Comparison of ENCODE assay signal across 8 mouse cellular contexts in genomic region chr15:79946022-79946421, GRCm38 (mm10). TPM values are rescaled to one million over a fixed set of nuclear protein-coding genes. Genes with fewer than 3 reads are reported as not detected.
DNase-seq lines count a peak whose midpoint lies in the region; ATAC-seq lines count a peak whose summit lies in the region.

No protein-coding gene starts in this region.

- DNase-seq in c-Kit-negative CD71-positive TER-119-positive erythroid progenitor cells, embryonic 14.5 days (ENCODE audit: low read depth, low spot score), result peak; percentile 75
- DNase-seq in heart, postnatal 10 days, result peak; percentile 91 to 96
- DNase-seq in kidney, postnatal 4 days, result peak; percentile 94
- peak; percentile 61 for DNase-seq in telencephalon, adult 2 months (ENCODE audit: low read depth, low spot score)

- peak; percentile 69 for ATAC-seq in CD4-positive, CD25-positive, alpha-beta regulatory T cell, adult 4 months
- ATAC-seq in forebrain, embryonic 12.5 days (ENCODE audit: low FRiP score), result peak; percentile 86
- ATAC-seq in liver, embryonic 15.5 days (ENCODE audit: insufficient read depth), result peak; percentile 54; the same call in 1 of the 2 replicates
- peak; percentile 62 for ATAC-seq in neural tube, embryonic 13.5 days (ENCODE audit: low read depth)

- 14% methylated on average over 4 of the region's 4 CpGs for WGBS in forebrain, embryonic 12.5 days
- WGBS in liver, embryonic 15.5 days (ENCODE audit: insufficient replicate concordance), result 3% methylated on average over 4 of the region's 4 CpGs
- WGBS in neural tube, embryonic 13.5 days, result 11% methylated on average over 4 of the region's 4 CpGs

- no peak overlapping the region for H3K27ac ChIP-seq in forebrain, embryonic 12.5 days
- H3K27ac ChIP-seq in liver, embryonic 15.5 days (replicated peaks), result no peak overlapping the region
- H3K27ac ChIP-seq in neural tube, embryonic 13.5 days (replicated peaks), result no peak overlapping the region

- no peaks in the 10 kb centered on the region for H3K9me3 ChIP-seq in forebrain, embryonic 12.5 days
- H3K9me3 ChIP-seq in liver, embryonic 15.5 days (replicated peaks), result no peaks in the 10 kb centered on the region
- H3K9me3 ChIP-seq in neural tube, embryonic 13.5 days, result no peaks in the 10 kb centered on the region

- intact Hi-C loops in heart, postnatal 10 days (cut with DNase I), result loop anchor here (1.0 to 10.0 kb wide), 4 partner anchors 121 to 319 kb away; partner anchors contain the start of gene Rps19bp1

- no peaks in the 10 kb centered on the region for H3K36me3 ChIP-seq in forebrain, embryonic 12.5 days (replicated peaks)
- no peaks in the 10 kb centered on the region for H3K36me3 ChIP-seq in liver, embryonic 15.5 days (replicated peaks)
- H3K36me3 ChIP-seq in neural tube, embryonic 13.5 days, result no peaks in the 10 kb centered on the region

- H3K4me2 ChIP-seq in forebrain, embryonic 12.5 days, result no peak overlapping the region
- no peak overlapping the region for H3K4me2 ChIP-seq in liver, embryonic 15.5 days
- no peak overlapping the region for H3K4me2 ChIP-seq in neural tube, embryonic 13.5 days

- H3K4me3 ChIP-seq in forebrain, embryonic 12.5 days (replicated peaks), result no peak overlapping the region
- no peak overlapping the region for H3K4me3 ChIP-seq in liver, embryonic 15.5 days (replicated peaks)
- H3K4me3 ChIP-seq in neural tube, embryonic 13.5 days, result no peak overlapping the region

- H3K9ac ChIP-seq in forebrain, embryonic 12.5 days, result no peak overlapping the region
- H3K9ac ChIP-seq in liver, embryonic 15.5 days, result no peak overlapping the region
- 0 out of 2 replicates have a peak overlapping the region, but pooled peaks have one; percentile 3 for H3K9ac ChIP-seq in neural tube, embryonic 13.5 days

- H3K27me3 ChIP-seq in forebrain, embryonic 12.5 days, result peaks cover 15% of the 10 kb centered on the region
- H3K27me3 ChIP-seq in liver, embryonic 15.5 days, result peaks cover 31% of the 10 kb centered on the region
- H3K27me3 ChIP-seq in neural tube, embryonic 13.5 days, result no peaks in the 10 kb centered on the region; the same call in 1 of the 2 replicates

- peaks cover 16% of the 10 kb centered on the region for H3K4me1 ChIP-seq in forebrain, embryonic 12.5 days
- H3K4me1 ChIP-seq in liver, embryonic 15.5 days (replicated peaks), result peaks cover 6% of the 10 kb centered on the region
- peaks cover 17% of the 10 kb centered on the region for H3K4me1 ChIP-seq in neural tube, embryonic 13.5 days (replicated peaks)

RNA-seq across cellular contexts. Expression of gene Cbx7, which starts 24.9 kb away (rescaled TPM):
- polyA plus RNA-seq in CD4-positive, CD25-positive, alpha-beta regulatory T cell, adult 4 months (2017; shearing (Covaris generic)), result 10 to 100 TPM; 48.1 to 54.3 TPM
- polyA plus RNA-seq in forebrain, embryonic 12.5 days (2016; fragmentation: Nextera tagmentation; extraction: Ambion mirVana), result 3.3 and 3.6 TPM in 2 replicates
- 1 to 10 TPM; 3.0 to 3.8 TPM for total RNA-seq in heart, postnatal 10 days (2021)
- 0.97 and 1.4 TPM in 2 replicates for polyA plus RNA-seq in liver, embryonic 15.5 days (2015; fragmentation: Nextera tagmentation; extraction: Ambion mirVana)
- 3.0 and 3.3 TPM in 2 replicates for polyA plus RNA-seq in neural tube, embryonic 13.5 days (2015; fragmentation: Nextera tagmentation; extraction: Ambion mirVana)

RNA-seq across cellular contexts. Expression of gene Apobec3, which starts 54.6 kb away (rescaled TPM):
- 100 to 1,000 TPM; 560 to 705 TPM for polyA plus RNA-seq in CD4-positive, CD25-positive, alpha-beta regulatory T cell, adult 4 months (2017; shearing (Covaris generic))
- 7.4 and 8.4 TPM in 2 replicates for polyA plus RNA-seq in forebrain, embryonic 12.5 days (2016; fragmentation: Nextera tagmentation; extraction: Ambion mirVana)
- 10 to 100 TPM; 11.2 to 11.7 TPM for total RNA-seq in heart, postnatal 10 days (2021)
- 33.5 and 34.5 TPM in 2 replicates for polyA plus RNA-seq in liver, embryonic 15.5 days (2015; fragmentation: Nextera tagmentation; extraction: Ambion mirVana)
- polyA plus RNA-seq in neural tube, embryonic 13.5 days (2015; fragmentation: Nextera tagmentation; extraction: Ambion mirVana), result 4.6 and 5.2 TPM in 2 replicates

Comparison
In these comparisons a context has a peak if more than half of its experiments do, and no peak if none do; other contexts are left out.
1. RNA of gene Cbx7, which starts 24.9 kb away (polyA plus RNA-seq): 48.1 to 54.3 TPM in CD4-positive, CD25-positive, alpha-beta regulatory T cell, adult 4 months; 3.3 to 3.6 TPM in forebrain, embryonic 12.5 days, 3.0 to 3.3 TPM in neural tube, embryonic 13.5 days and 0.97 to 1.4 TPM in liver, embryonic 15.5 days; every median in the first group is over 10 times any median in the second.
2. RNA of gene Apobec3, which starts 54.6 kb away (polyA plus RNA-seq): 560 to 705 TPM in CD4-positive, CD25-positive, alpha-beta regulatory T cell, adult 4 months; 33.5 to 34.5 TPM in liver, embryonic 15.5 days, 7.4 to 8.4 TPM in forebrain, embryonic 12.5 days and 4.6 to 5.2 TPM in neural tube, embryonic 13.5 days; every median in the first group is over 10 times any median in the second.
3. Peak in every context shown above with its lines, with median percentiles within 50 percentile points of each other: ATAC-seq and DNase-seq.